ENCODE assay signal across 8 mouse cellular contexts in genomic region chr12:111814769-111815762, GRCm38 (mm10). TPM values are rescaled to one million over a fixed set of nuclear protein-coding genes. Genes with fewer than 3 reads are reported as not detected.
DNase-seq lines count a peak whose midpoint lies in the region; ATAC-seq lines count a peak whose summit lies in the region.

No protein-coding gene starts in this region.

- whole genome bisulfite sequencing in heart, embryonic 10.5 days, result 21% methylated on average over 19 of the region's 19 CpGs
- WGBS in embryonic facial prominence, embryonic 14.5 days, result 21% methylated on average over 19 of the region's 19 CpGs
- WGBS in kidney, embryonic 14.5 days, result 24% methylated on average over 19 of the region's 19 CpGs

- no peaks in the 10 kb centered on the region for H3K27me3 ChIP-seq in heart, embryonic 10.5 days (ENCODE audit: insufficient read depth, poor library complexity, severe bottlenecking)
- no peaks in the 10 kb centered on the region for H3K27me3 ChIP-seq in embryonic facial prominence, embryonic 14.5 days (replicated peaks; ENCODE audit: control insufficient read depth, insufficient read depth, low read length)
- H3K27me3 ChIP-seq in kidney, embryonic 14.5 days (ENCODE audit: control insufficient read depth, insufficient read depth, low read length), result no peaks in the 10 kb centered on the region

- peak overlapping the region; percentile 87 for H3K9ac ChIP-seq in embryonic facial prominence, embryonic 14.5 days (ENCODE audit: low read depth, low read length)
- peak overlapping the region; percentile 87 for H3K9ac ChIP-seq in kidney, embryonic 14.5 days (ENCODE audit: low read depth, low read length)

- no peaks in the 10 kb centered on the region for H3K9me3 ChIP-seq in heart, embryonic 10.5 days
- H3K9me3 ChIP-seq in embryonic facial prominence, embryonic 14.5 days (ENCODE audit: control insufficient read depth, low read length), result no peaks in the 10 kb centered on the region
- H3K9me3 ChIP-seq in kidney, embryonic 14.5 days (ENCODE audit: control insufficient read depth, low read length), result no peaks in the 10 kb centered on the region

- intact Hi-C loops in heart, postnatal 36 days (cut with DNase I), result no loop called here

- no peak for ATAC-seq in embryonic facial prominence, embryonic 14.5 days (ENCODE audit: low read depth)
- ATAC-seq in kidney, embryonic 14.5 days (ENCODE audit: low FRiP score, low TSS enrichment), result no peak
- no peak for ATAC-seq in granulocyte monocyte progenitor cell, adult 5-6 weeks (replicated peaks; ENCODE audit: poor library complexity, severe bottlenecking)

- peak overlapping the region; percentile 84 for H3K4me3 ChIP-seq in heart, embryonic 10.5 days
- peak overlapping the region; percentile 83 for H3K4me3 ChIP-seq in embryonic facial prominence, embryonic 14.5 days (ENCODE audit: low read depth, low read length)
- H3K4me3 ChIP-seq in kidney, embryonic 14.5 days (ENCODE audit: low read length), result peak overlapping the region; percentile 60

- peak overlapping the region; percentile 67 for H3K4me2 ChIP-seq in embryonic facial prominence, embryonic 14.5 days (ENCODE audit: low read depth, low read length)
- H3K4me2 ChIP-seq in kidney, embryonic 14.5 days (replicated peaks; ENCODE audit: low read depth, low read length), result peak overlapping the region; percentile 62

- H3K4me1 ChIP-seq in heart, embryonic 10.5 days, result peaks cover 68% of the 10 kb centered on the region
- peaks cover 30% of the 10 kb centered on the region for H3K4me1 ChIP-seq in embryonic facial prominence, embryonic 14.5 days (ENCODE audit: control insufficient read depth, insufficient read depth, low read length)
- H3K4me1 ChIP-seq in kidney, embryonic 14.5 days (ENCODE audit: control insufficient read depth, insufficient read depth, low read length), result peaks cover 43% of the 10 kb centered on the region

- no peak for DNase-seq in heart, embryonic 10.5 days (ENCODE audit: low spot score)
- DNase-seq in heart, postnatal 36 days, result no peak
- peak; percentile 20 for DNase-seq in embryonic facial prominence, embryonic 14.5 days (ENCODE audit: low spot score)
- DNase-seq in lung, postnatal 10 days, result peak; percentile 34
- DNase-seq in adrenal gland, adult 18-20 months (ENCODE audit: low spot score in 2 of 2), result no peak
- no peak for DNase-seq in cerebellum, postnatal 10 days

- peaks cover 9% of the 10 kb centered on the region; the same call in 1 of the 2 replicates for H3K36me3 ChIP-seq in heart, embryonic 10.5 days
- peaks cover 7% of the 10 kb centered on the region; the same call in 1 of the 2 replicates for H3K36me3 ChIP-seq in embryonic facial prominence, embryonic 14.5 days (ENCODE audit: control insufficient read depth, insufficient read depth, low read length)
- peaks cover 6% of the 10 kb centered on the region; the same call in 1 of the 2 replicates for H3K36me3 ChIP-seq in kidney, embryonic 14.5 days (ENCODE audit: control insufficient read depth, insufficient read depth, low read length)

- peak overlapping the region; percentile 95 for H3K27ac ChIP-seq in heart, embryonic 10.5 days
- peak overlapping the region; percentile 92 for H3K27ac ChIP-seq in embryonic facial prominence, embryonic 14.5 days (replicated peaks; ENCODE audit: low read depth, low read length)
- peak overlapping the region; percentile 89; the same call in 1 of the 2 replicates for H3K27ac ChIP-seq in kidney, embryonic 14.5 days (ENCODE audit: low read depth, low read length)

RNA-seq across cellular contexts. Expression of gene Zfyve21, which starts 1.1 kb away (rescaled TPM):
- polyA plus RNA-seq in heart, embryonic 10.5 days (2016; fragmentation: Nextera tagmentation; extraction: Ambion mirVana), result 104 and 109 TPM in 2 replicates
- total RNA-seq in heart, postnatal 36 days (2021), result 10 to 100 TPM; 65.3 to 66.5 TPM
- 119 and 122 TPM in 2 replicates for polyA plus RNA-seq in embryonic facial prominence, embryonic 14.5 days (2014; fragmentation: Nextera tagmentation; extraction: Ambion mirVana)
- polyA plus RNA-seq in kidney, embryonic 14.5 days (2014; fragmentation: Nextera tagmentation; extraction: Ambion mirVana), result 110 and 113 TPM in 2 replicates
- total RNA-seq in granulocyte monocyte progenitor cell, adult 5-6 weeks (2014; fragmentation: Nextera tagmentation), result 14.0 and 19.5 TPM in 2 replicates
- total RNA-seq in granulocyte monocyte progenitor cell, adult 5-6 weeks (2017), result 5.3 and 6.2 TPM in 2 replicates
- 100 to 1,000 TPM in 1 of 2 experiments, 10 to 100 TPM in 1; 84.6 to 101 TPM for total RNA-seq in adrenal gland, adult 18-20 months (2021)

RNA-seq across cellular contexts. Expression of gene Xrcc3, which starts 1.4 kb away (rescaled TPM):
- 10.5 and 13.8 TPM in 2 replicates for polyA plus RNA-seq in heart, embryonic 10.5 days (2016; fragmentation: Nextera tagmentation; extraction: Ambion mirVana)
- 1 to 10 TPM in 1 of 2 experiments, under 1 TPM in 1; 0.76 to 1.9 TPM for total RNA-seq in heart, postnatal 36 days (2021)
- polyA plus RNA-seq in embryonic facial prominence, embryonic 14.5 days (2014; fragmentation: Nextera tagmentation; extraction: Ambion mirVana), result 8.5 and 11.7 TPM in 2 replicates
- polyA plus RNA-seq in kidney, embryonic 14.5 days (2014; fragmentation: Nextera tagmentation; extraction: Ambion mirVana), result 11.2 and 20.3 TPM in 2 replicates
- total RNA-seq in granulocyte monocyte progenitor cell, adult 5-6 weeks (2014; fragmentation: Nextera tagmentation), result 16.7 and 31.1 TPM in 2 replicates
- total RNA-seq in granulocyte monocyte progenitor cell, adult 5-6 weeks (2017), result 6.8 and 8.6 TPM in 2 replicates
- total RNA-seq in adrenal gland, adult 18-20 months (2021), result 10 to 100 TPM; 13.0 to 13.7 TPM

RNA-seq across cellular contexts. Expression of gene Klc1, which starts 56.4 kb away (rescaled TPM):
- polyA plus RNA-seq in heart, embryonic 10.5 days (2016; fragmentation: Nextera tagmentation; extraction: Ambion mirVana), result 109 and 116 TPM in 2 replicates
- 10 to 100 TPM; 84.4 to 94.2 TPM for total RNA-seq in heart, postnatal 36 days (2021)
- 128 and 137 TPM in 2 replicates for polyA plus RNA-seq in embryonic facial prominence, embryonic 14.5 days (2014; fragmentation: Nextera tagmentation; extraction: Ambion mirVana)
- polyA plus RNA-seq in kidney, embryonic 14.5 days (2014; fragmentation: Nextera tagmentation; extraction: Ambion mirVana), result 76.4 and 91.6 TPM in 2 replicates
- 45.3 and 48.2 TPM in 2 replicates for total RNA-seq in granulocyte monocyte progenitor cell, adult 5-6 weeks (2014; fragmentation: Nextera tagmentation)
- 26.7 and 42.1 TPM in 2 replicates for total RNA-seq in granulocyte monocyte progenitor cell, adult 5-6 weeks (2017)
- 100 to 1,000 TPM in 1 of 2 experiments, 10 to 100 TPM in 1; 93.1 to 126 TPM for total RNA-seq in adrenal gland, adult 18-20 months (2021)

Comparison
In these comparisons a context has a peak if more than half of its experiments do, and no peak if none do; other contexts are left out.
1. DNase-seq: peak in embryonic facial prominence, embryonic 14.5 days (single experiment) and lung, postnatal 10 days (single experiment); none in heart, embryonic 10.5 days (single experiment), heart, postnatal 36 days (0 of 2), adrenal gland, adult 18-20 months (0 of 2) and cerebellum, postnatal 10 days (0 of 2).
2. Peak in every context shown above with its lines, with median percentiles within 50 percentile points of each other: H3K27ac ChIP-seq and H3K4me3 ChIP-seq.